Mouse (Mus musculus) monocyte, adult 5-6 weeks (primary cell): ENCODE data around the gene Tenm2. TPM values are rescaled to one million over a fixed set of nuclear protein-coding genes. Genes with fewer than 3 reads are reported as not detected.

Experiments
- ATAC-seq: fragments of 153-309, 156-312 bp; replicated peaks from 2 replicates; pipeline ENCODE4 v1.8.0; 2017; ENCODE audit warnings: mild to moderate bottlenecking; ENCODE audit not compliant: low TSS enrichment, insufficient number of reproducible peaks, severe bottlenecking, poor library complexity, low FRiP score
- total RNA-seq: library from RNA; stranded (forward); fragments of 200-1000, 200-491, 200-594 nt; gene quantifications from 3 replicates; pipeline ENCODE4 v1.2.3, GENCODE M21; 2017

Gene Tenm2
- total RNA-seq, 1 experiment from 2014 or later = not detected

DNA sequence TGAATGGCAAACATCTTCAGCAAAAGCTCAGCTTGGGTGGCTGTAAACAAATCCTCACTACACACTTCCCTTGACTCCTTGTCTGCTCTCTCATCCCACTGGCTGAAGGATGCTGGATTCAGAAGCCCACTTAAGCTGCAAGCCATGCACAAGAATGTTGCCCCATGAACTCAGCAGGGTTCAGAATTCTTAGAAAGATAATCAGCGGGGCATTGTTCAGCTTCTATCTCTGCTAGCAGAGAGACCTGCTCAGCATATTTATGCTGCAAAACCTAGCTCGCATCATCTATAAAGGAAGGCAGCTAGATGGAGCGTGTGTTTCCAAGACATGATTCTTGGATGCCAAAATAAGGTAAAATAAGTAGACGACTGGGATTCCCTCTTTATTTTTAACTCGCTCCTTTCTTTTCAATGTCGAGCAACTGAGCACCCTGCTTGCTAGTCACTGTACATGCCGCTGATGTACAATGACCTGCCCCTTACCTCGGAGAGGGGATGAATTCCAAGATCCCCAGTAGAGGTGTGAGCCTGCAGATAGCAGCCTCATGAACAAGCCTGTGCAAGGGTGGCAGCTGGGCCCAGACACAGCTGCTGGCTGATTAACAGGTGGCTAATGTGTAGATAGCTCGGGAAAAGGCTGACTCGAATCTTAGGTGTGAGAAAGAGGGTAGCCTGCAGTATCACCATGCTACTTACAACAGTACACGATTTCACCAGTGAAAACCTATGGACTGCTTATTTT, 686.2 kb downstream of the Tenm2 start:
- no peak for ATAC-seq

GRCm38 (mm10) chr11:36548139-36548538, 687.6 kb downstream of the Tenm2 start:
- ATAC-seq = no peak

DNA sequence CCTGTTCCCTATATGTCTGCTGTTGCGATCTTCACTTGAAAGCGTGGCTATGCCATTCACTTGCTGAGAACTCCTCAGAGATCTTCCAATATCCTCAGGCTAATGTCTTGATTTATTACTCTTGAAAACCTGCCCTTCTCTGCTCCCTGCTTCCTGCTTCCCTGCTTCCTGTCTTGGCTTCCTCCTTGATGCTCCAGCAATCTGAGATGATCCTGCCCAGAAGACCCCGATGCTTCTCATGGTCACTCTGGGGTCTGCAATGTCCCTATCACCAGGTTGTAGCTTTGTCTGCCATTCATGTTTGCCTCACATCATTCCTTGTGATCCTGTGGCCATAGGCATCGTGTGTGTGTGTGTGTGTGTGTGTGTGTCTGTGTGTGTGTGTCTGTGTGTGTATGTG, 697.6 kb downstream of the Tenm2 start:
- ATAC-seq = no peak

- ATAC-seq = no peak
Measured at GRCm38 (mm10) chr11:36537573-36538133, 698.1 kb downstream of the Tenm2 start.

DNA sequence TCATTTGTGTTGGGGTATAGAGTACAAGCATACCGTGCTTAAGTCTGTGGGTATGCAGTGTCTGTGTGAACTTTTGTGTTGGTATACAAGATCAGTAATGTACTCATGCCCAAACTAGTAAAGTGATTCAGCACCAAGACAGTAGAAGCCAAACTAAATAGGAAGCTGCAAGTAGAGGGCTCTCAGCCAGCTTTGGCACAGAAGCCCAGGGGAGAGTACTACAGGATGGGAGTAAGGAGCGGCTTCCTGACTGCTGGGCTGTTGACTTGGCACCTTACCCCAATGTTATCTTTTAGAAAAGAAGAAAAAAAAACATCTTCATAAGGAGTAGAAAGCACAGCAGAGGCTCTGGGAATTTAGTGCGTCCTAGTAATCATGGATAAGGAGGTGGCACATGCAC, 700.2 kb downstream of the Tenm2 start:
- ATAC-seq = no peak

- no peak for ATAC-seq
Measured at GRCm38 (mm10) chr11:36531614-36532013, 704.1 kb downstream of the Tenm2 start.

DNA sequence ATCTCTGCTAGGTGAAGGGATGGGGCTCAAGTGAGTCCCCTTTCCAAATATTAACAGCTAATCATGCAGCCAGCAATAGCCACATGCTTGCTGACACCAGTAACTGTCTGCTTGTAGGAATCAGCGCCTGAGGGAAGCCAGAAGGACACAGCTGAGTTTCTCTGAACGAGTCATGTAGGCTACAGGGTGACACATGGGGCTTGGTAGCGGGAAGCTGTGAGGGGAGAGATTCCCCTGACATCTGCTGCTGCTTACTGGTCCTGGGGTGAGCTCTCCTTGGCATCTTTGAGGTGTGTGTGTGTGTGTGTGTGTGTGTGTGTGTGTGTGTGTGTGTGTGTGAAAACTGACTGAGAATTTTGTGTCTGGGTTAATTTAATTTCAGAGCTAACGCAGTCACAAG, 708.3 kb downstream of the Tenm2 start:
- ATAC-seq = no peak

- ATAC-seq = no peak
Measured at GRCm38 (mm10) chr11:36526381-36526780, 709.4 kb downstream of the Tenm2 start.

DNA sequence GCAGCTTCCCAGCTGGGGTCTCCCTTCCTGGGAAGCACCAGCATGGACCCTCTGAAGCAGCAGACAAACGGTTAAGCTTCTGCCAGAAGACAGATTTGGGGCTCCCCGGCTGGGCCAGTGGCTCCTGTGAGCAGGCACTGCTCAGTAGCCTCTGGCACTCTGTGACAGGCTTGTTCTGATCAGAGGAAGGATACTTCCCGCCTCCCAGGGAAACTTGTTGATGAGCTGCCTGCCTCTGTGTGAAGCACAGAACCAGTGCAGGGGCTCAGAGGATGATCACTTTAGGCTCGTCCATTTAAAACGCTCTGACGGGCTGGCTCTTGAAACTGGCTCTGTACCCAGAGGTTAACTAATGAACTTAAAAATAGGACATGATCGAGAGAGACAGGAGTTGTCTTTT, 723.3 kb downstream of the Tenm2 start:
- no peak for ATAC-seq

- no peak for ATAC-seq
Measured at GRCm38 (mm10) chr11:36508312-36508711, 727.5 kb downstream of the Tenm2 start.

- no peak for ATAC-seq
Measured at GRCm38 (mm10) chr11:36494898-36495548, 740.7 kb downstream of the Tenm2 start.

DNA sequence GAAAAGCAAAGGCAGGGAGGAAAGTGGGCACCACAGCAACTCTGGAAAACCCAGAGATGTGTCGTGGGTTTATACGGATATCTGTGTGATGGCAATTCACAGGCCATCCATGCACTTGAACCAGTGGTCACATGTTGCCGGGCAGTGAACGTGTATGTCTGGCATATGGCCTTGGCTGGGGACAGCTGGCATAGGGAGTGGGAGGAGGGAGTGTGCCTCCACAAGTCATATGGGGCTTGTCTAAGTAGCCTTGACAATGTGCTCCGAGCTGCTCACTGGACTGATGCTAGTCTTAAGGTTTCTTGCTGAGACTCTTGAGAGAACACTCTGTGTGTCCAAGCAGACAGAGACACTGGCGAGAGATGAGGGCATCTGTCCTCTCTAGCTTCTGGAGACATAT, 743.5 kb downstream of the Tenm2 start:
- no peak for ATAC-seq

DNA sequence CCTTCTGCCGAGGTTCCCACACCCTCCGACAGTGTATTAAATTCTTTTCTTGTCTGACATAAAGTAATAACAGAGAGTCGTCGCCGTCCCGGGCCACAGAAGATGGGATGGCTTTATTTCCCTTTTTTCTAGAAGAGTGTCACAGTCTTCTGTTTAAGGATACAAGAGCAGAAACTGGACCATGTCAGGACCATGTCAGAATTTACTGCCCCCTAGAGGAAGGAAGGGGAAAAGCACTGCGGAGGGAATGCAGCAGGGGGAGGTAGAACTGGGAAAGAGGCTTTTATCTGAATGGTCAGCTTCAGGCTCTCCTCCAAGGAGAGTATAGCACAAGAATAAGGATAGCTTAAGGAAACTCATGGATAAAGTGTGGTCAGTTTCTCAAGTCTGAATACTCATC, 745.7 kb downstream of the Tenm2 start:
- no peak for ATAC-seq

GRCm38 (mm10) chr11:36488666-36489065, 747.1 kb downstream of the Tenm2 start:
- ATAC-seq = no peak

DNA sequence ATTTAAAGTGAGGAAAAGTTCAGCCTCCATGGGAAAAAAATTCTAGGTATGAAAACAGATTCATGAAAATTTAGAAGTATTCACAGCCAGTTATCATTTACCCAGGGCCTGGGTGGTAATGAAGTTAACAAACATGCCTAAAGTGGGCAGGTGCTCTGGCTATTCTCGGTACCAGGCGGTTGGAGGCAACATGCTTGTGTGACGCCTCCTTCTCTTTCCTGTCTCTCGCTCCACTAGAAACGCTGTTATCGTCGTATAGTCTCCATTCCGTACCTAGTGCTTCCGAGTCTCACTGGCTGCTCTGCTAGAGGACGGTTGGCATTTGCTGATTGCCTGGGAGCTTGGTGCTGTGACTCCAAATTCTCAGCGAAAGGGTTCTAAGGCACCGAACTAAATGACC, 749.7 kb downstream of the Tenm2 start:
- no peak for ATAC-seq

- no peak for ATAC-seq
Measured at GRCm38 (mm10) chr11:36484466-36485069, 751.2 kb downstream of the Tenm2 start.

DNA sequence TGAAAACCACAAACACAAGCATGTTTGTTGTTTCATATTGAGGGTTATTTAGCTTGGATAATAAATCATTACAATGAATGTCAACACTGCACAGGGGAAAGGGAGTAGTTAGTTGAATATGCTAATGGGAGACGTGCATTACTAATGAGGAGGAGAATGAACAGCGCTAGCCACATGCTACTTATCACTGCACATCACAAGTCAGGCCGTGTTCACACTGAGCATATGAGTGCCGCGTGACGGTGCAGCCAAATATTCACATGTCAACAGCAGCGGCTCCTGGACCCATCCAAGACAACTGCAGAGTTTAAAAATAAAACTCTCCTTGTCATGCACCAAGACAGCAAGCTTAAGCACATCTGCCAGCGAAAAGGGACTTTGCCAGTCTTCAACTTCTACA, 753.6 kb downstream of the Tenm2 start:
- ATAC-seq = no peak

DNA sequence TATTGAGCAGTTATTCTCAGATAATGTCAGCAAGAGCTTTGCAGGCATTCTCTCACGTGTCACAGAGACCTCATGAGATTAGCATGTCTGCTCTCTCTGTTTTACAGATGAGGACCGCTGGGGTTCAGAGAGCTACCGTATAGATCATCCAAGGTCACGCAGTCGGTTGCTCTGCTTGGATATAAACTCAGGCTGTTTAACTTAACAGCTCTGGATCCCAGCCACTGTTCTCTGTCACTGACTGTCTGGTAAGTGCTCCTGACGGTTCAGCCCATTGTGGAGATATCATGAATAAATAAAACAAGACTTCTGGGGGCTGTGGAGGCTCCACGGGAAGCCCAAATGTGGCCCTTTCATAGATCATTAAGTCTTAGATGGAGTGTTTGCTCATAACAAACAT, 754.2 kb downstream of the Tenm2 start:
- ATAC-seq = no peak

- no peak for ATAC-seq
Measured at GRCm38 (mm10) chr11:36481086-36481485, 754.7 kb downstream of the Tenm2 start.
